Mouse (Mus musculus) left cerebral cortex, adult 2 months (tissue): ENCODE measurements around the gene Gtsf2. TPM values are rescaled to one million over a fixed set of nuclear protein-coding genes. Genes with fewer than 3 reads are reported as not detected.
"Not testable (repeated sequence)": the region's sequence is repeated elsewhere in the genome, so short reads cannot be mapped to it uniquely, and the experiment has no call there.

Experiments used
- DNase-seq, 2 experiments: peaks; one replicate each; pipeline ENCODE4 v3.0.0; 2021 to 2022; ENCODE audit warnings: low spot score in 2 of 2, mixed read lengths in 1 of 2; ENCODE audit errors: extremely low spot score in 1 of 2
- H3K27ac ChIP-seq: fragments of 200-600 bp; 2 replicates; pipeline ENCODE4 v1.8.1; 2022
- H3K4me3 ChIP-seq: fragments of 200-600 bp; 2 replicates; pipeline ENCODE4 v1.8.1; 2022
- CTCF ChIP-seq: fragments of 200-600 bp; IDR thresholded peaks from 2 replicates; pipeline ENCODE4 v1.8.1; 2022; ENCODE audit warnings: antibody characterized with exemption, mild to moderate bottlenecking, moderate library complexity
- intact Hi-C: fragments of 180-260 bp; cut with DNase I; formaldehyde crosslinking; loops from one replicate; pipeline ENCODE4 v1.15.1; 2025
- total RNA-seq, 2 experiments: library from RNA; stranded (reverse); gene quantifications; 2 replicates each; pipeline ENCODE4 v1.2.3; 2021

The Gtsf2 gene
- total RNA-seq, 2 experiments from 2014 or later: not detected

GRCm38 (mm10) chr15:103471488-103472194 is 23.4 kb upstream of the Gtsf2 start:
- no peak for TF ChIP-seq CTCF
- DNase-seq: no peak
- H3K4me3 ChIP-seq: no peak overlapping the region
- intact Hi-C loops: no loop called here
- H3K27ac ChIP-seq: no peak overlapping the region

- no peak for TF ChIP-seq CTCF
- DNase-seq: no peak
- intact Hi-C loops: no loop called here
- H3K4me3 ChIP-seq: no peak overlapping the region
- no peak overlapping the region for H3K27ac ChIP-seq
These were observed 14.4 kb upstream of the Gtsf2 start for GRCm38 (mm10) chr15:103462539-103463261.

GRCm38 (mm10) chr15:103454449-103454848 is 6.2 kb upstream of the Gtsf2 start:
- no peak for TF ChIP-seq CTCF
- Histone ChIP-seq H3K4me3 (no peak overlapping the region), H3K27ac (no peak overlapping the region)
- intact Hi-C loops: no loop called here
- DNase-seq: no peak

GRCm38 (mm10) chr15:103453551-103454218 is 5.4 kb upstream of the Gtsf2 start, which contains the start of gene Nckap1l:
TSS of gene Nckap1l (plus strand) at chr15:103453794.
- no peak for TF ChIP-seq CTCF
- no peak for DNase-seq
- intact Hi-C loops: no loop called here
- H3K4me3 ChIP-seq: no peak within 1 kb of the TSS
- H3K27ac ChIP-seq: no peak within 1 kb of the TSS

GRCm38 (mm10) chr15:103445966-103446365 is 2.3 kb downstream of the Gtsf2 start:
- H3K4me3 ChIP-seq, H3K27ac ChIP-seq, DNase-seq, intact Hi-C loops: not testable (repeated sequence)

- TF ChIP-seq CTCF: no peak
- H3K27ac ChIP-seq: no peak within 1 kb of the TSS
These were observed 18.0 kb downstream of the Gtsf2 start, which contains the start of gene Gtsf1 for GRCm38 (mm10) chr15:103430241-103430640. TSS of gene Gtsf1 (minus strand) at chr15:103430470.

GRCm38 (mm10) chr15:103427017-103427416 is 21.3 kb downstream of the Gtsf2 start:
- Histone ChIP-seq H3K27ac (no peak overlapping the region), H3K4me3 (no peak overlapping the region)
- intact Hi-C loops: no loop called here
- TF ChIP-seq CTCF: no peak
- no peak for DNase-seq

More at GRCm38 (mm10) chr15:103430241-103430640, 18.0 kb downstream of the Gtsf2 start, which contains the start of gene Gtsf1:
- intact Hi-C loops: no loop called here
- no peak within 1 kb of the TSS for H3K4me3 ChIP-seq
- DNase-seq: no peak

GRCm38 (mm10) chr15:103405586-103405985 is 42.7 kb downstream of the Gtsf2 start:
- intact Hi-C loops, H3K27ac ChIP-seq, H3K4me3 ChIP-seq, DNase-seq: not testable (repeated sequence)

GRCm38 (mm10) chr15:103401361-103401760 is 46.9 kb downstream of the Gtsf2 start:
- intact Hi-C loops: no loop called here
- no peak for DNase-seq
- H3K4me3 ChIP-seq: no peak overlapping the region
- no peak overlapping the region for H3K27ac ChIP-seq
- TF ChIP-seq CTCF: no peak

GRCm38 (mm10) chr15:103393577-103393976 is 54.7 kb downstream of the Gtsf2 start:
- no peak for TF ChIP-seq CTCF
- DNase-seq: no peak
- Histone ChIP-seq H3K27ac (no peak overlapping the region), H3K4me3 (no peak overlapping the region)
- intact Hi-C loops: no loop called here

Other genes with a start within 250 kb of the Gtsf2 start
- 100 to 1,000 TPM; 171 to 176 TPM for gene Cbx5, start 208.7 kb downstream of the Gtsf2 start, total RNA-seq
- gene Hnrnpa1, start 208.0 kb downstream of the Gtsf2 start, total RNA-seq: 100 to 1,000 TPM; 233 to 247 TPM
- not detected for gene Nfe2, start 190.1 kb downstream of the Gtsf2 start, total RNA-seq
- 10 to 100 TPM; 85.5 to 93.0 TPM for gene Copz1, start 175.8 kb downstream of the Gtsf2 start, total RNA-seq
- under 1 TPM; 0.40 to 0.66 TPM for gene Gpr84, start 137.9 kb downstream of the Gtsf2 start, total RNA-seq
- 10 to 100 TPM; 66.1 to 77.5 TPM for gene Zfp385a, start 108.4 kb downstream of the Gtsf2 start, total RNA-seq
- 1 to 10 TPM; 2.6 to 3.0 TPM for gene Itga5, start 81.7 kb downstream of the Gtsf2 start, total RNA-seq
- not detected for gene Gtsf1, start 18.0 kb downstream of the Gtsf2 start, total RNA-seq
- gene Nckap1l, start 5.3 kb upstream of the Gtsf2 start, total RNA-seq: 1 to 10 TPM; 8.3 to 9.2 TPM
- 100 to 1,000 TPM; 138 to 175 TPM for gene Pde1b, start 54.6 kb upstream of the Gtsf2 start, total RNA-seq
- gene Ppp1r1a, start 89.5 kb upstream of the Gtsf2 start, total RNA-seq: 100 to 1,000 TPM; 140 to 150 TPM
- not detected for gene Glycam1, start 116.6 kb upstream of the Gtsf2 start, total RNA-seq